9 mouse cellular contexts compared by ENCODE assay signal in genomic region chr7:130475970-130476369, GRCm38 (mm10). TPM values are rescaled to one million over a fixed set of nuclear protein-coding genes. Genes with fewer than 3 reads are reported as not detected.
DNase-seq lines count a peak whose midpoint lies in the region; ATAC-seq and TF ChIP-seq lines count a peak whose summit lies in the region.
"Had no signal": no experiment of that assay in that cellular context is flagged by ENCODE, and none has a peak within 500 bp of the region (broad histone marks: within the 10 kb centered on the region; RNA-seq: fewer than 3 reads in every experiment).

No protein-coding gene starts in this region.

- H3K4me2 ChIP-seq in intestine, postnatal 0 days (replicated peaks; ENCODE audit: low read depth): no peak overlapping the region
- no peak overlapping the region for H3K4me2 ChIP-seq in midbrain, embryonic 11.5 days
- no peak overlapping the region for H3K4me2 ChIP-seq in stomach, embryonic 16.5 days (ENCODE audit: low read depth, low read length)
- H3K4me2 ChIP-seq: heart, embryonic 15.5 days had no signal

- ATAC-seq in intestine, postnatal 0 days: no peak
- ATAC-seq in midbrain, embryonic 11.5 days (ENCODE audit: low FRiP score): peak; percentile 68; the same call in 1 of the 2 replicates
- ATAC-seq in stomach, embryonic 16.5 days (ENCODE audit: insufficient read depth, low FRiP score): peak; percentile 78; the same call in 1 of the 2 replicates

- no peaks in the 10 kb centered on the region for H3K27me3 ChIP-seq in intestine, postnatal 0 days (replicated peaks; ENCODE audit: control insufficient read depth, insufficient read depth, low read length)
- H3K27me3 ChIP-seq in midbrain, embryonic 11.5 days (ENCODE audit: control insufficient read depth, insufficient read depth, low read length): no peaks in the 10 kb centered on the region
- H3K27me3 ChIP-seq in stomach, embryonic 16.5 days (ENCODE audit: control insufficient read depth, insufficient read depth, low read length): no peaks in the 10 kb centered on the region
- H3K27me3 ChIP-seq: heart, embryonic 15.5 days had no signal

- no peaks in the 10 kb centered on the region for H3K9me3 ChIP-seq in intestine, postnatal 0 days (ENCODE audit: control insufficient read depth)
- no peaks in the 10 kb centered on the region for H3K9me3 ChIP-seq in midbrain, embryonic 11.5 days (ENCODE audit: control insufficient read depth, low read length)
- H3K9me3 ChIP-seq in stomach, embryonic 16.5 days (replicated peaks; ENCODE audit: control insufficient read depth, low read length): no peaks in the 10 kb centered on the region
- H3K9me3 ChIP-seq: heart, embryonic 15.5 days had no signal

- peaks cover 1% of the 10 kb centered on the region; the same call in 1 of the 2 replicates for H3K36me3 ChIP-seq in intestine, postnatal 0 days (ENCODE audit: control insufficient read depth, insufficient read depth)
- H3K36me3 ChIP-seq in midbrain, embryonic 11.5 days (ENCODE audit: control insufficient read depth, insufficient read depth, low read length): no peaks in the 10 kb centered on the region
- H3K36me3 ChIP-seq in stomach, embryonic 16.5 days (ENCODE audit: control insufficient read depth, insufficient read depth, low read length): 0 out of 2 replicates have a peak, but pooled peaks cover 3% of the 10 kb centered on the region

- intact Hi-C loops in left cerebral cortex, postnatal 25 days (cut with DNase I): loop anchor here (2.0 to 10.0 kb wide), 3 partner anchors 91 to 827 kb away; no protein-coding TSS in a partner anchor

- H3K27ac ChIP-seq in intestine, postnatal 0 days (ENCODE audit: low read depth, low read length): no peak overlapping the region
- no peak overlapping the region for H3K27ac ChIP-seq in midbrain, embryonic 11.5 days (ENCODE audit: low read depth, low read length)
- H3K27ac ChIP-seq in stomach, embryonic 16.5 days (ENCODE audit: low read length): no peak overlapping the region
- H3K27ac ChIP-seq: heart, embryonic 15.5 days had no signal

- no peak overlapping the region for H3K4me3 ChIP-seq in intestine, postnatal 0 days (ENCODE audit: low read depth, low read length)
- no peak overlapping the region for H3K4me3 ChIP-seq in midbrain, embryonic 11.5 days (ENCODE audit: low read depth, low read length)
- H3K4me3 ChIP-seq in stomach, embryonic 16.5 days (replicated peaks; ENCODE audit: low read length): no peak overlapping the region
- H3K4me3 ChIP-seq: heart, embryonic 15.5 days had no signal

- TF ChIP-seq CTCF in intestine, postnatal 0 days (IDR thresholded peaks at IDR 0.05; ENCODE audit: low read depth): peak; percentile 98

- H3K9ac ChIP-seq in intestine, postnatal 0 days (ENCODE audit: low read depth, low read length): no peak overlapping the region
- no peak overlapping the region for H3K9ac ChIP-seq in midbrain, embryonic 11.5 days (ENCODE audit: low read length)
- H3K9ac ChIP-seq in stomach, embryonic 16.5 days (ENCODE audit: low read length): no peak overlapping the region
- H3K9ac ChIP-seq: heart, embryonic 15.5 days had no signal

- 33% methylated on average over 2 of the region's 2 CpGs for WGBS in intestine, postnatal 0 days
- 29% methylated on average over 2 of the region's 2 CpGs for WGBS in midbrain, embryonic 11.5 days
- 29% methylated on average over 2 of the region's 2 CpGs for WGBS in stomach, embryonic 16.5 days

- DNase-seq in 3T3-L1 (ENCODE audit: low read depth, low spot score) (peak; percentile 75), MEL-GATA-1-ER (ENCODE audit: extremely low read depth, low read depth) (peak; percentile 27)
- DNase-seq in cerebellum, adult 9-11 months: peak; percentile 35
- DNase-seq in frontal cortex, postnatal 10 days (ENCODE audit: low spot score in 2 of 2): peak; percentile 15 to 44
- peak; percentile 65 to 81 for DNase-seq in left cerebral cortex, postnatal 25 days (ENCODE audit: low spot score in 2 of 2)
- DNase-seq in midbrain, embryonic 11.5 days (ENCODE audit: low spot score, missing footprints): peak; percentile 89

- H3K4me1 ChIP-seq in intestine, postnatal 0 days (replicated peaks; ENCODE audit: control insufficient read depth, insufficient read depth, low read length): no peaks in the 10 kb centered on the region
- H3K4me1 ChIP-seq in midbrain, embryonic 11.5 days (ENCODE audit: control insufficient read depth, insufficient read depth, low read length): peaks cover 24% of the 10 kb centered on the region
- no peaks in the 10 kb centered on the region for H3K4me1 ChIP-seq in stomach, embryonic 16.5 days (ENCODE audit: control insufficient read depth, insufficient read depth, low read length)
- H3K4me1 ChIP-seq: heart, embryonic 15.5 days had no signal

RNA-seq across cellular contexts. Expression of gene Ate1, which starts 44.2 kb away (rescaled TPM):
- polyA plus RNA-seq in intestine, postnatal 0 days (2015; fragmentation: Nextera tagmentation; extraction: Ambion mirVana): 59.4 and 60.8 TPM in 2 replicates
- 10 to 100 TPM; 55.8 to 59.0 TPM for total RNA-seq in left cerebral cortex, postnatal 25 days (2021)
- polyA plus RNA-seq in midbrain, embryonic 11.5 days (2014; fragmentation: Nextera tagmentation; extraction: Ambion mirVana): 54.8 and 57.1 TPM in 2 replicates
- polyA plus RNA-seq in stomach, embryonic 16.5 days (2015; fragmentation: Nextera tagmentation; extraction: Ambion mirVana): 54.5 and 55.7 TPM in 2 replicates

Comparison
In these comparisons a context has a peak if more than half of its experiments do, and no peak if none do; other contexts are left out.
1. DNase-seq: peak in every context shown above with its lines; median percentile 89 in midbrain, embryonic 11.5 days; 75 in 3T3-L1; 73 in left cerebral cortex, postnatal 25 days; 35 in cerebellum, adult 9-11 months; 30 in frontal cortex, postnatal 10 days; 27 in MEL-GATA-1-ER.